Mouse (Mus musculus) heart, embryonic 16.5 days (tissue): ENCODE measurements around the gene Ttll8. TPM values are rescaled to one million over a fixed set of nuclear protein-coding genes. Genes with fewer than 3 reads are reported as not detected.

Source experiments
- ATAC-seq: fragments of 200-750 bp; cut with Nextera tagmentation; replicated peaks from 2 replicates; pipeline ENCODE4 v1.8.0; 2017; ENCODE audit warnings: moderate number of reproducible peaks; ENCODE audit not compliant: insufficient read depth, low FRiP score; ENCODE audit errors: extremely low read depth
- H3K27ac ChIP-seq: fragments of 300-500 bp; sonication (generic); 2 replicates; pipeline ENCODE4 v1.5.1; 2014; ENCODE audit warnings: mild to moderate bottlenecking, low read length, control low read depth, moderate library complexity
- H3K27me3 ChIP-seq: fragments of 300-500 bp; sonication (generic); 2 replicates; pipeline ENCODE4 v1.6.1; 2014; ENCODE audit warnings: low read length, mixed read lengths; ENCODE audit not compliant: control insufficient read depth, insufficient read depth
- H3K36me3 ChIP-seq: fragments of 300-500 bp; sonication (generic); 2 replicates; pipeline ENCODE4 v1.6.1; 2014; ENCODE audit not compliant: control insufficient read depth, insufficient read depth
- H3K4me1 ChIP-seq: fragments of 300-500 bp; sonication (generic); 2 replicates; pipeline ENCODE4 v1.6.1; 2014; ENCODE audit warnings: low read length, mixed read lengths; ENCODE audit not compliant: control insufficient read depth, insufficient read depth
- H3K4me2 ChIP-seq: fragments of 300-500 bp; sonication (generic); 2 replicates; pipeline ENCODE4 v1.6.1; 2014; ENCODE audit warnings: low read depth, mild to moderate bottlenecking, control low read depth, low read length
- H3K4me3 ChIP-seq: fragments of 300-500 bp; sonication (generic); 2 replicates; pipeline ENCODE4 v1.5.1; 2014; ENCODE audit warnings: mild to moderate bottlenecking, control low read depth, low read length
- H3K9ac ChIP-seq: fragments of 300-500 bp; sonication (generic); 2 replicates; pipeline ENCODE4 v1.6.1; 2014; ENCODE audit warnings: low read length, control low read depth
- H3K9me3 ChIP-seq: fragments of 300-500 bp; sonication (generic); replicated peaks from 2 replicates; pipeline ENCODE4 v1.6.1; 2016; ENCODE audit warnings: low read length; ENCODE audit not compliant: control insufficient read depth
- WGBS: fragments of 180-500 bp; shearing (Covaris S2); extraction: QIAGEN DNeasy Blood & Tissue Kit; methylation state at CpG from one replicate; pipeline ENCODE4 v1.1.7; 2014; 5-methylcytosine and 5-hydroxymethylcytosine counted together
- polyA plus RNA-seq: library from polyadenylated mRNA; unstranded; fragments of >200 nt; fragmentation: Nextera tagmentation; extraction: Ambion mirVana; gene quantifications from 2 replicates; pipeline ENCODE4 v1.2.1, GENCODE M21; 2015

Gene Ttll8
- polyA plus RNA-seq, 1 experiment from 2014 or later, result not detected

DNA sequence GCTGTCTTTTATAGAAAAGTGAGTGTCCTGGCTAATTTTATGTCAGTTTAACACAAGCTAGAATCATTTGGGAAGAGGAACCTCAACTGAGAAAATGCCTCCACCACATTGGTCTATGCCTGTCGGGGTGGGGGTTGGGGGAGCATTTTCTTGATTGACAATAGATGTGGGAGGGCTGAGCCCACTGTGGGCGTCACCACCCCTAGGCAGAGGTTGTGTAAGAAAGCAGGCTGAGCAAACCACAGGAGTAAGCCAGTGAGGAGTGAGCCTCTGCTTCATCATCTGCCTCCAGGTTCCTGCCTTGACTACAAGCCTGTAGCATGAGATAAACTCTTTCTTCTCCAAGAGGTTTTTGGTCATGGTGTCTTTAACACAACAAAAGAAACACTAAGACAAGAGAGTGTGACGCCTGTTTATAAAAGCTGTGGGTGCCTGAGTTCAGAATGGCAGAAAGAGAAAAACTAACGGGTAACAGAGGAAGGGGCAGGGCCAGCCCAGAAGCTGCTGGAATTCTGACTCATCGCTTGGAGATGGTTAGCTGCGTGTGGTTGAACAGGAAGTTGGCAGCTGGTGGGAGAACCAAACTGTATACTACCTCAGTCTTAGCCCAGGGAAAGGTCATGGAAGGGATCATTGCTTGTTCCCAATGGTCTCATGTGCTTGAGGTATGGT lies 17.5 kb downstream of the Ttll8 start:
- H3K27ac ChIP-seq, result no peak overlapping the region
- H3K4me3 ChIP-seq, result no peak overlapping the region
- H3K9ac ChIP-seq, result no peak overlapping the region
- no peak for ATAC-seq
- H3K9me3 ChIP-seq, result 0 out of 2 replicates have a peak, but pooled peaks cover 2% of the 10 kb centered on the region
- no peak overlapping the region for H3K4me2 ChIP-seq
- H3K4me1 ChIP-seq, result no peaks in the 10 kb centered on the region
- H3K36me3 ChIP-seq, result no peaks in the 10 kb centered on the region
- 62% methylated on average over 6 of the region's 6 CpGs for WGBS
- H3K27me3 ChIP-seq, result no peaks in the 10 kb centered on the region

GRCm38 (mm10) chr15:88934141-88934540 lies 20.1 kb downstream of the Ttll8 start:
- Histone ChIP-seq H3K4me1 (no peaks in the 10 kb centered on the region), H3K36me3 (no peaks in the 10 kb centered on the region), H3K27me3 (no peaks in the 10 kb centered on the region), H3K27ac (no peak overlapping the region), H3K9ac (no peak overlapping the region), H3K4me2 (no peak overlapping the region), H3K4me3 (no peak overlapping the region), H3K9me3 (0 out of 2 replicates have a peak, but pooled peaks cover 4% of the 10 kb centered on the region)
- no peak for ATAC-seq
- WGBS, result 62% methylated on average over 7 of the region's 7 CpGs

DNA sequence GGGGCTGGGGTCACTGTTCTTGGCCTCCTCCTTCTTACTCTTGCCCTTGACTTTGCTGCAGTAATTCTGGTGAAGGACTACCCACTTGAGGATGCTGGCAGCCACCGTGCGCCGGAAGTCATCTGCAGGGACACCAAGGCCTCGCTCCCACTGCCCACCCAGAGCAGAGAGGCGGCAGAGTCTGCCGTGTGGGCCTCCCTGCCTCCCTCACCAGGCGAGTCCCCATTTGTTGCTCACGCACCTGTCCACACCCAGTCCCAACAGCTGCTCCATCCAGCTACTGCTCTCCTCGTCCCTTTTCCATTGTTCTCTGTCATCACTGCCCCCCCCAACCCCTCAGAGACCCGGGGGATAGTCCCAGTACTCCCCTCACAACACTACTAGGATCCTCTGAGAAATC lies 21.6 kb downstream of the Ttll8 start:
- Histone ChIP-seq H3K27ac (no peak overlapping the region), H3K4me1 (no peaks in the 10 kb centered on the region), H3K9ac (no peak overlapping the region), H3K9me3 (0 out of 2 replicates have a peak, but pooled peaks cover 4% of the 10 kb centered on the region), H3K4me2 (no peak overlapping the region), H3K27me3 (no peaks in the 10 kb centered on the region), H3K4me3 (no peak overlapping the region), H3K36me3 (no peaks in the 10 kb centered on the region)
- no peak for ATAC-seq
- WGBS, result 89% methylated on average over 10 of the region's 10 CpGs

- Histone ChIP-seq H3K27ac (no peak overlapping the region), H3K4me3 (no peak overlapping the region), H3K9me3 (no peaks in the 10 kb centered on the region), H3K9ac (no peak overlapping the region), H3K4me2 (no peak overlapping the region), H3K4me1 (peaks cover 4% of the 10 kb centered on the region; the same call in 1 of the 2 replicates), H3K27me3 (no peaks in the 10 kb centered on the region), H3K36me3 (no peaks in the 10 kb centered on the region)
- no peak for ATAC-seq
- WGBS, result 48% methylated on average over 6 of the region's 6 CpGs
Observed at GRCm38 (mm10) chr15:88921992-88922310, 32.3 kb downstream of the Ttll8 start.

DNA sequence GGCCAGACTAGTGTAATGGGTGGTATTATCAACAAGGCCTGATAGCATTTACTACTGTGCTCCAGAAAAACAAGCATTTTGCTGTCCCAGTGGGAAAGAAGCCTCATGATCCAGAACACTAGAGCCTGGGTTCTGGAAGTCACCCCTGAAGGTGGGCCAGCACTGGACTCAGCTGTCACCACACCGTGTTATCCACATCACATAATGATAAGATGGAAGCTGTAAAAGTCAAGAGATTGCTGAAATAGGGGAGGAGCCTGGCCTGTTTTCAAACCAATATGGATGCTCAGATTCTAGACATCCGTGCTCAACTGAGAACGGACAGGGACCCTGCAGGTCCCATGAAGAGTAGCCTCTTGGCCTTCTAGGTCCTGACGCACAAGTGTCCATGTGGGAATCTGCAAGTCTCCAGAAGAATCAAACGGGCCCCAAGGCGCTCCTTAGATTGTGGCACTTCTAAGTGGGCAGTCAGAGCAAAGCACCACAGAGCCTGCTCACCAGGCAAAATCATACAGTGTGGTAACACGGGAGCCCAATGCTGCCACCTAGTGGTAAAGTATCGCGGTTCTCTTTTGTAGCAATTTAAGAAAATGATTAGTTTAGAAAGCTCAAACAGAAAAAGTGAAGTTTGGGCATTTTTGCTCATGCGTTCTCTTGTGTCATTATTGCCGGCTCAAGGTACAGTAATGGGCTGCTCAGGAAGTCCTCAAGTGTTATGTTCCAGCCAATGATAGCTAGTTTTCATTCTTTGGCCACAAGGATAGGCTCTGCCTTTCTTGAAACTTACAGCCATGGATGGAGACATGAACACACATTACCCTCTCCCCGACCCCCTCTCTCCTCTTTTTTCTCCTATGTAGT lies 32.9 kb downstream of the Ttll8 start:
- no peak; the same call in 1 of the 2 replicates for ATAC-seq
- no peak overlapping the region; the same call in 1 of the 2 replicates for H3K4me2 ChIP-seq
- H3K4me3 ChIP-seq, result no peak overlapping the region
- no peak overlapping the region for H3K27ac ChIP-seq
- no peak overlapping the region for H3K9ac ChIP-seq
- peaks cover 4% of the 10 kb centered on the region; the same call in 1 of the 2 replicates for H3K4me1 ChIP-seq
- H3K36me3 ChIP-seq, result no peaks in the 10 kb centered on the region
- no peaks in the 10 kb centered on the region for H3K27me3 ChIP-seq
- 18% methylated on average over 12 of the region's 12 CpGs for WGBS
- H3K9me3 ChIP-seq, result no peaks in the 10 kb centered on the region

- Histone ChIP-seq H3K9me3 (no peaks in the 10 kb centered on the region), H3K27ac (no peak overlapping the region), H3K27me3 (no peaks in the 10 kb centered on the region), H3K9ac (no peak overlapping the region), H3K4me3 (no peak overlapping the region), H3K4me1 (peaks cover 4% of the 10 kb centered on the region; the same call in 1 of the 2 replicates), H3K4me2 (no peak overlapping the region), H3K36me3 (no peaks in the 10 kb centered on the region)
- 97% methylated on average over 1 of the region's 1 CpGs for WGBS
- ATAC-seq, result no peak
Observed at GRCm38 (mm10) chr15:88920065-88920464, 34.2 kb downstream of the Ttll8 start.

DNA sequence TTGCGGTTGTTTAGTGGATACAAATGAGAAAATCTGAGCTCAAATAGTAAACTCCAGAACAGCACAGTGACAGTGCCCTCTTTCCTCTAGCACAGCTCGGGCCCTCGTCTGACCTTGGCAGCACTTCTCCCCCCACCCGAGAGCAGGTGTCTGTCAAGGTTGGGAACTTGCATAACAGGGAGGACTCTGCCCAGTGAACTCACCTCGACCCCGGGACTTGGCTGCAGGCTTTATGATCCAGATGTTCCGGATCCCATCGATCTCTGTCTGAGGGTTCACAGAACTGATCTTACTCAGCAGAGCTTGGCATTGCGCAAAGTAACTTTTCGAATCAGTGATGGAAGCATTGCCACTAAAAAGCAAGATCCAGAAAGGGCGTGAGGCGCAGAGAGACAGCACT lies 34.9 kb downstream of the Ttll8 start:
- Histone ChIP-seq H3K27me3 (no peaks in the 10 kb centered on the region), H3K4me2 (no peak overlapping the region), H3K9ac (no peak overlapping the region), H3K36me3 (no peaks in the 10 kb centered on the region), H3K9me3 (no peaks in the 10 kb centered on the region), H3K4me1 (peaks cover 4% of the 10 kb centered on the region; the same call in 1 of the 2 replicates), H3K27ac (no peak overlapping the region), H3K4me3 (no peak overlapping the region)
- no peak for ATAC-seq
- 73% methylated on average over 12 of the region's 12 CpGs for WGBS

GRCm38 (mm10) chr15:88917126-88917525 lies 37.1 kb downstream of the Ttll8 start:
- Histone ChIP-seq H3K27ac (no peak overlapping the region), H3K36me3 (no peaks in the 10 kb centered on the region), H3K9me3 (no peaks in the 10 kb centered on the region), H3K4me1 (peaks cover 4% of the 10 kb centered on the region; the same call in 1 of the 2 replicates), H3K4me2 (no peak overlapping the region), H3K4me3 (no peak overlapping the region), H3K27me3 (no peaks in the 10 kb centered on the region), H3K9ac (no peak overlapping the region)
- 92% methylated on average over 8 of the region's 8 CpGs for WGBS
- ATAC-seq, result no peak

GRCm38 (mm10) chr15:88916366-88916765 lies 37.9 kb downstream of the Ttll8 start:
- Histone ChIP-seq H3K27ac (no peak overlapping the region), H3K27me3 (no peaks in the 10 kb centered on the region), H3K9ac (no peak overlapping the region), H3K4me3 (no peak overlapping the region), H3K4me1 (peaks cover 4% of the 10 kb centered on the region; the same call in 1 of the 2 replicates), H3K9me3 (no peaks in the 10 kb centered on the region), H3K36me3 (no peaks in the 10 kb centered on the region), H3K4me2 (no peak overlapping the region)
- no peak for ATAC-seq
- 46% methylated on average over 3 of the region's 3 CpGs for WGBS
